Mouse (Mus musculus) heart, postnatal 0 days (tissue): ENCODE measurements around the gene Adam3.

Experiments
- CTCF ChIP-seq: IDR thresholded peaks from 2 replicates; pipeline ENCODE4 v1.5.1; 2016; ENCODE audit warnings: antibody characterized with exemption, control low read depth, low read depth
- EP300 ChIP-seq: IDR thresholded peaks from 2 replicates; pipeline ENCODE4 v1.6.1; 2016; ENCODE audit warnings: antibody characterized with exemption, low read depth

DNA sequence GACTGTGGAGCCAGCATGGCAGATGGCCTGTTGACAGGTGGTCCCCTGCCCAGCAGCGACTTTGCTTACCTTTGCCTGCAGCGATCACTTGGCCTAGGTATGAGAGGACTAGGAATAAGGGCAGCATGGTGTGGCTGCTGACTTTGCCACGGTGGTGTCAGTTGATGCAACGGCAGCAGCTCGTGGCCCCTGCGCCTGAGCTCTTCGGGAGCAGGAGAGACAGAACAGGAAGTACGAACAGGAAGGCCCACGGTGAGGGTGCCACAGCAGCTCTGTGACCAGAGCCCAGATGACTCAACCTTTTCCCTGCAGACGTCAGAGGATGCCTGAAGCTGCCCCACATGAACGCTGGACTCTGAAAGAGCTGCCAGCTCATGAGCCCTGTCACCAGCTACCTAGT is at the start of gene Adam3:
- TF ChIP-seq CTCF (no peak), EP300 (no peak)
